20 mouse cellular contexts compared by ENCODE assay signal in genomic region chr6:90470255-90470654, GRCm38 (mm10). TPM values are rescaled to one million over a fixed set of nuclear protein-coding genes. Genes with fewer than 3 reads are reported as not detected.
DNase-seq lines count a peak whose midpoint lies in the region; ATAC-seq and TF ChIP-seq lines count a peak whose summit lies in the region.
"Had no signal": no experiment of that assay in that cellular context is flagged by ENCODE, and none has a peak within 500 bp of the region (broad histone marks: within the 10 kb centered on the region; RNA-seq: fewer than 3 reads in every experiment).

No protein-coding gene starts in this region.

- ATAC-seq in heart, postnatal 0 days (ENCODE audit: insufficient read depth, low read depth) = no peak
- no peak for ATAC-seq in liver, postnatal 0 days
- ATAC-seq in liver, embryonic 12.5 days = no peak
- no peak for ATAC-seq in limb, embryonic 15.5 days (ENCODE audit: insufficient number of reproducible peaks, low FRiP score, low TSS enrichment, low read depth)
- ATAC-seq: CD4-positive, CD25-positive, alpha-beta regulatory T cell, adult 4 months; inflammation-experienced regulatory T-cells, adult 6 months; midbrain, embryonic 13.5 days had no signal

- no peak for TF ChIP-seq CTCF in gastrocnemius, adult 2 months (IDR thresholded peaks at IDR 0.05)
- TF ChIP-seq CTCF in heart, postnatal 0 days (IDR thresholded peaks at IDR 0.05; ENCODE audit: low read depth) = no peak
- TF ChIP-seq CTCF in liver, postnatal 0 days (IDR thresholded peaks at IDR 0.05; ENCODE audit: low read depth) = no peak

- peak overlapping the region; percentile 100 for H3K27ac ChIP-seq in gastrocnemius, adult 2 months
- H3K27ac ChIP-seq in heart, postnatal 0 days (ENCODE audit: low read depth) = peak overlapping the region; percentile 93
- H3K27ac ChIP-seq in heart, embryonic 10.5 days = no peak overlapping the region
- peak overlapping the region; percentile 69 for H3K27ac ChIP-seq in liver, postnatal 0 days (ENCODE audit: low read depth)
- H3K27ac ChIP-seq in liver, embryonic 12.5 days = no peak overlapping the region
- H3K27ac ChIP-seq in limb, embryonic 15.5 days = 0 out of 2 replicates have a peak overlapping the region, but pooled peaks have one; percentile 83
- H3K27ac ChIP-seq: midbrain, embryonic 13.5 days; neural tube, embryonic 12.5 days had no signal

- no peak overlapping the region for H3K4me2 ChIP-seq in heart, postnatal 0 days (ENCODE audit: low read depth, low read length)
- peak overlapping the region; percentile 74 for H3K4me2 ChIP-seq in liver, postnatal 0 days (ENCODE audit: low read depth, low read length)
- no peak overlapping the region for H3K4me2 ChIP-seq in liver, embryonic 12.5 days
- no peak overlapping the region for H3K4me2 ChIP-seq in limb, embryonic 15.5 days
- H3K4me2 ChIP-seq: hindbrain, embryonic 12.5 days; midbrain, embryonic 13.5 days; neural tube, embryonic 12.5 days had no signal

- peaks cover 53% of the 10 kb centered on the region for H3K4me1 ChIP-seq in heart, postnatal 0 days (ENCODE audit: control insufficient read depth, insufficient read depth)
- H3K4me1 ChIP-seq in heart, embryonic 10.5 days = peaks cover 19% of the 10 kb centered on the region
- H3K4me1 ChIP-seq in liver, postnatal 0 days (ENCODE audit: insufficient read depth) = peaks cover 9% of the 10 kb centered on the region
- peaks cover 2% of the 10 kb centered on the region for H3K4me1 ChIP-seq in liver, embryonic 12.5 days
- H3K4me1 ChIP-seq in limb, embryonic 15.5 days = peaks cover 28% of the 10 kb centered on the region
- H3K4me1 ChIP-seq: neural tube, embryonic 12.5 days had no signal

- H3K9ac ChIP-seq in heart, postnatal 0 days (replicated peaks; ENCODE audit: low read depth, low read length) = no peak overlapping the region
- H3K9ac ChIP-seq in liver, postnatal 0 days (replicated peaks) = peak overlapping the region; percentile 71
- H3K9ac ChIP-seq in liver, embryonic 12.5 days = no peak overlapping the region
- H3K9ac ChIP-seq in limb, embryonic 15.5 days = no peak overlapping the region
- H3K9ac ChIP-seq: hindbrain, embryonic 12.5 days; midbrain, embryonic 13.5 days; neural tube, embryonic 12.5 days had no signal

- no peak for DNase-seq in gastrocnemius, adult 2 months
- no peak for DNase-seq in gastrocnemius, postnatal 4 days (ENCODE audit: low spot score in 2 of 2)
- peak; percentile 11 for DNase-seq in heart, postnatal 0 days (ENCODE audit: low spot score)
- DNase-seq in heart, embryonic 10.5 days (ENCODE audit: low spot score) = no peak
- no peak for DNase-seq in liver, postnatal 0 days
- no peak for DNase-seq in urinary bladder, postnatal 25 days (ENCODE audit: low spot score)
- DNase-seq: cerebellum, adult 8-10 months; cerebellum, postnatal 36 days; embryo, embryonic 11 days; thymus, adult 18-20 months; thymus, postnatal 36 days had no signal

- no peak for TF ChIP-seq EP300 in heart, postnatal 0 days (IDR thresholded peaks at IDR 0.05; ENCODE audit: low read depth)
- no peak for TF ChIP-seq EP300 in liver, postnatal 0 days (IDR thresholded peaks at IDR 0.05; ENCODE audit: low read depth)

- WGBS in heart, postnatal 0 days = 85% methylated on average over 2 of the region's 2 CpGs
- 84% methylated on average over 2 of the region's 2 CpGs for WGBS in heart, embryonic 10.5 days
- WGBS in liver, postnatal 0 days (ENCODE audit: insufficient replicate concordance) = 78% methylated on average over 2 of the region's 2 CpGs
- 51% methylated on average over 2 of the region's 2 CpGs for WGBS in liver, embryonic 12.5 days (ENCODE audit: insufficient replicate concordance)
- WGBS in limb, embryonic 15.5 days = 97% methylated on average over 2 of the region's 2 CpGs

- H3K4me3 ChIP-seq in gastrocnemius, adult 2 months = peak overlapping the region; percentile 51
- H3K4me3 ChIP-seq in heart, postnatal 0 days (ENCODE audit: low read depth, low read length) = no peak overlapping the region
- no peak overlapping the region for H3K4me3 ChIP-seq in heart, embryonic 10.5 days
- peak overlapping the region; percentile 48; the same call in 1 of the 2 replicates for H3K4me3 ChIP-seq in liver, postnatal 0 days (ENCODE audit: low read depth, low read length)
- no peak overlapping the region for H3K4me3 ChIP-seq in liver, embryonic 12.5 days
- H3K4me3 ChIP-seq in limb, embryonic 15.5 days = no peak overlapping the region
- H3K4me3 ChIP-seq: forebrain, embryonic 10.5 days; hindbrain, embryonic 12.5 days; megakaryocyte, embryonic 14.5 days; midbrain, embryonic 13.5 days; neural tube, embryonic 12.5 days had no signal

- peaks cover 42% of the 10 kb centered on the region for H3K36me3 ChIP-seq in heart, postnatal 0 days (replicated peaks; ENCODE audit: control insufficient read depth, insufficient read depth, low read length)
- H3K36me3 ChIP-seq in heart, embryonic 10.5 days = peaks cover 29% of the 10 kb centered on the region
- H3K36me3 ChIP-seq in liver, postnatal 0 days (replicated peaks; ENCODE audit: insufficient read depth, low read length) = peaks cover 18% of the 10 kb centered on the region
- 0 out of 2 replicates have a peak, but pooled peaks cover 5% of the 10 kb centered on the region for H3K36me3 ChIP-seq in liver, embryonic 12.5 days
- H3K36me3 ChIP-seq in limb, embryonic 15.5 days = peaks cover 16% of the 10 kb centered on the region; the same call in 1 of the 2 replicates
- H3K36me3 ChIP-seq: hindbrain, embryonic 12.5 days; neural tube, embryonic 12.5 days had no signal

- no peaks in the 10 kb centered on the region for H3K27me3 ChIP-seq in heart, postnatal 0 days (ENCODE audit: control insufficient read depth, insufficient read depth, low read length)
- no peaks in the 10 kb centered on the region; the same call in 1 of the 2 replicates for H3K27me3 ChIP-seq in heart, embryonic 10.5 days (ENCODE audit: insufficient read depth, poor library complexity, severe bottlenecking)
- no peaks in the 10 kb centered on the region for H3K27me3 ChIP-seq in liver, postnatal 0 days (ENCODE audit: insufficient read depth, low read length)
- peaks cover 3% of the 10 kb centered on the region for H3K27me3 ChIP-seq in liver, embryonic 12.5 days (replicated peaks)
- H3K27me3 ChIP-seq in limb, embryonic 15.5 days = 0 out of 2 replicates have a peak, but pooled peaks cover under 1% of the 10 kb centered on the region
- H3K27me3 ChIP-seq: hindbrain, embryonic 12.5 days; midbrain, embryonic 13.5 days had no signal

- no peaks in the 10 kb centered on the region for H3K9me3 ChIP-seq in heart, postnatal 0 days (replicated peaks; ENCODE audit: control insufficient read depth, low read length)
- no peaks in the 10 kb centered on the region for H3K9me3 ChIP-seq in heart, embryonic 10.5 days
- H3K9me3 ChIP-seq in liver, postnatal 0 days (ENCODE audit: low read length) = no peaks in the 10 kb centered on the region
- no peaks in the 10 kb centered on the region for H3K9me3 ChIP-seq in liver, embryonic 12.5 days (replicated peaks)
- H3K9me3 ChIP-seq in limb, embryonic 15.5 days = no peaks in the 10 kb centered on the region
- H3K9me3 ChIP-seq: forebrain, embryonic 10.5 days; hindbrain, embryonic 12.5 days; midbrain, embryonic 13.5 days; neural tube, embryonic 12.5 days had no signal

- intact Hi-C loops in gastrocnemius, adult 2 months (cut with DNase I) = no loop called here

RNA-seq across cellular contexts. Expression of gene Klf15, which starts 7.9 kb away (rescaled TPM):
- total RNA-seq in gastrocnemius, adult 2 months (2021) = 10 to 100 TPM; 54.4 to 64.4 TPM
- total RNA-seq in gastrocnemius, postnatal 4 days (2021) = 1 to 10 TPM; 6.3 to 6.7 TPM
- 56.9 and 74.5 TPM in 2 replicates for total RNA-seq in heart, postnatal 0 days (2014; rRNA removed; ENCODE audit: low replicate concordance)
- 15.6 and 23.4 TPM in 2 replicates for polyA plus RNA-seq in heart, postnatal 0 days (2015; fragmentation: Nextera tagmentation; extraction: Ambion mirVana)
- 7.9 and 11.5 TPM in 2 replicates for polyA plus RNA-seq in heart, embryonic 10.5 days (2016; fragmentation: Nextera tagmentation; extraction: Ambion mirVana)
- 22.4 and 45.6 TPM in 2 replicates for polyA plus RNA-seq in liver, postnatal 0 days (2015; fragmentation: Nextera tagmentation; extraction: Ambion mirVana)
- polyA plus RNA-seq in liver, embryonic 12.5 days (2016; fragmentation: Nextera tagmentation; extraction: Ambion mirVana) = 8.6 and 10.3 TPM in 2 replicates
- 5.9 and 6.0 TPM in 2 replicates for polyA plus RNA-seq in limb, embryonic 15.5 days (2015; fragmentation: Nextera tagmentation; extraction: Ambion mirVana)
- polyA plus RNA-seq: CD4-positive, CD25-positive, alpha-beta regulatory T cell, adult 4 months; inflammation-experienced regulatory T-cells, adult 6 months had no signal

RNA-seq across cellular contexts. Expression of gene Aldh1l1, which starts 16.0 kb away (rescaled TPM):
- total RNA-seq in gastrocnemius, adult 2 months (2021) = 1 to 10 TPM; 3.6 to 5.3 TPM
- total RNA-seq in gastrocnemius, postnatal 4 days (2021) = 1 to 10 TPM; 2.2 to 2.9 TPM
- 5.9 and 7.7 TPM in 2 replicates for total RNA-seq in heart, postnatal 0 days (2014; rRNA removed; ENCODE audit: low replicate concordance)
- polyA plus RNA-seq in heart, postnatal 0 days (2015; fragmentation: Nextera tagmentation; extraction: Ambion mirVana) = 2.3 and 2.8 TPM in 2 replicates
- polyA plus RNA-seq in heart, embryonic 10.5 days (2016; fragmentation: Nextera tagmentation; extraction: Ambion mirVana) = 0.93 and 1.3 TPM in 2 replicates
- polyA plus RNA-seq in liver, postnatal 0 days (2015; fragmentation: Nextera tagmentation; extraction: Ambion mirVana) = 104 and 114 TPM in 2 replicates
- 8.0 and 11.6 TPM in 2 replicates for polyA plus RNA-seq in liver, embryonic 12.5 days (2016; fragmentation: Nextera tagmentation; extraction: Ambion mirVana)
- 1.9 and 2.7 TPM in 2 replicates for polyA plus RNA-seq in limb, embryonic 15.5 days (2015; fragmentation: Nextera tagmentation; extraction: Ambion mirVana)

RNA-seq across cellular contexts. Expression of gene Cfap100, which starts 41.7 kb away (rescaled TPM):
- total RNA-seq in gastrocnemius, adult 2 months (2021) = under 1 TPM; 0.11 to 0.13 TPM
- total RNA-seq in gastrocnemius, postnatal 4 days (2021) = under 1 TPM; 0.26 to 0.37 TPM
- total RNA-seq in heart, postnatal 0 days (2014; rRNA removed; ENCODE audit: low replicate concordance) = not detected in 2 replicates
- 0.04 and 0.27 TPM in 2 replicates for polyA plus RNA-seq in heart, postnatal 0 days (2015; fragmentation: Nextera tagmentation; extraction: Ambion mirVana)
- polyA plus RNA-seq in heart, embryonic 10.5 days (2016; fragmentation: Nextera tagmentation; extraction: Ambion mirVana) = 0.12 TPM in 1 of 2 replicates, not detected in the other
- polyA plus RNA-seq in liver, postnatal 0 days (2015; fragmentation: Nextera tagmentation; extraction: Ambion mirVana) = 0.06 TPM in 1 of 2 replicates, not detected in the other
- polyA plus RNA-seq in liver, embryonic 12.5 days (2016; fragmentation: Nextera tagmentation; extraction: Ambion mirVana) = not detected in 2 replicates
- 0.44 and 1.0 TPM in 2 replicates for polyA plus RNA-seq in limb, embryonic 15.5 days (2015; fragmentation: Nextera tagmentation; extraction: Ambion mirVana)
- polyA plus RNA-seq: CD4-positive, CD25-positive, alpha-beta regulatory T cell, adult 4 months had no signal

Comparison
In these comparisons a context has a peak if more than half of its experiments do, and no peak if none do; other contexts are left out.
1. H3K27ac ChIP-seq: peak in gastrocnemius, adult 2 months (single experiment), heart, postnatal 0 days (single experiment), liver, postnatal 0 days (single experiment) and limb, embryonic 15.5 days (single experiment); none in heart, embryonic 10.5 days (single experiment) and liver, embryonic 12.5 days (single experiment).
2. H3K4me3 ChIP-seq: peak in gastrocnemius, adult 2 months (single experiment) and liver, postnatal 0 days (single experiment); none in heart, postnatal 0 days (single experiment), heart, embryonic 10.5 days (single experiment), liver, embryonic 12.5 days (single experiment) and limb, embryonic 15.5 days (single experiment).